Mouse (Mus musculus) NIH3T3 (cell line): Measurements from ENCODE around the gene Vdac2.

Experiments used
- DNase-seq: peaks from one replicate; pipeline ENCODE4 v3.0.0-alpha.2; 2012; ENCODE audit warnings: low read depth

Gene Vdac2

DNA sequence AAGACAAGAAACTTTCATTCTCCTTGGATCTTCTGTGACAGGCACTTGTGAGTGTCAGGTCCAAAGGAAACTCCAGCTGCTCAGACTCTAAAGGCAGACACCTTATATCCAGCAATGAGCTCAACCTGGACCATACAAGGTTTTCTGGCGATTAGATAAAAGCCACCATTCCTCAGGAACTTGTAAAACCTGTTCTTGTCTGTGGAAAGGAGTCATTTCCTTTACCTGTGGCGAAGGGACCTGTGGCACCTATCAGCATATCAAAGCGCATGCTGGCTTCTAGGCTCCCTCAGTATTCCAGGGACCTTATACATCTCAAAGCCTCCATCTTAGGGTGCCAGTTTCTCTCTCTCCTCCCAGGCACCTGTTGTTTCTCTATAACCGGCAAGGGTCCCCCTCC lies 7.6 kb upstream of the Vdac2 start:
- DNase-seq: no peak

DNA sequence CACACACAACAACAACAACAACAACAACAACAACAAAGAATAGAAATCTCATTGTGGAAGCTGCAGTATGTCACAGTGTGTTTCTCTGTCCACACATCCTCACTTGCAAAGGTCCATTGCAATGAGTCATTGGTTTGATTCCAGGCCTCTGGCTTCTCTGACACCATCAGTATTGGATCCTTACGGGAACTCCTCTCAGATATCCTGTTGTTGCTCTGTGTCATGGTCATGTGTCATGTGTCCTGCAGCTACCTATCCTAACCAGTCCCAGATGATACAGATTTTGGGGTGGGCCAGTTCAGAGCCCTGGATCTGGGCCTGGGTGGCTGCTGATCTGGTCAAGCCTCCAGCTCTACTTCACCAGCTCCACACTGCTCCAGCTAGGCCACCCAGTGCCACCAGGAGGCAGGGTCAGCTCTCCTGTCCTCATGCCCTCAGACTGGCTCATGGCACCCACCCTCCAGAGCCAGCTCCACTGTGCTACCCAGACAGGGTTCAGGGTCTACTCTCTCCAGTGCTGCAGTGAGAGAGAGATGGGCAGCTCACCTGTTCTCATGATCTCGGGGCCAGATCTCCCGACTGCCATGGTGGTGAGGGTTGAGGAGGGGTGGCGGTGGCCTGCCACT lies 4.0 kb upstream of the Vdac2 start:
- DNase-seq: peak; percentile 82

DNA sequence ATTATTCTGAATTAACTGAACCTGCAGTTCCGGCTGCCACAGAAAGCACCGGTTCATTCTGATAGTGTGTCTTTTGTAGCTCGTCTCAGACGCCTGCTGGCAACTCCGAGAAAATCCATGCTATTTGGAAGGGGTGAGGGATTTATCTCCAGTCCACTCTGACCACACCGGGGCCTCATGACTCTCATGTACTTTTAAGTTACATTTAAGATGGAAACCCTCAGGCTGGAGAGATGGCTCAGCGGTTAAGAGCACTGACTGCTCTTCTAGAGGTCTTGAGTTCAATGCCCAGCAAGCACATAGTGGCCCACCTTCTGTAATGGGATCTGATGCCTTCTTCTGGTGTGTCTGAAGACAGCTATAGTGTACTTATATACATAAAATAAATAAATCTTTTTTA lies 2.7 kb upstream of the Vdac2 start:
- DNase-seq: peak; percentile 8

DNA sequence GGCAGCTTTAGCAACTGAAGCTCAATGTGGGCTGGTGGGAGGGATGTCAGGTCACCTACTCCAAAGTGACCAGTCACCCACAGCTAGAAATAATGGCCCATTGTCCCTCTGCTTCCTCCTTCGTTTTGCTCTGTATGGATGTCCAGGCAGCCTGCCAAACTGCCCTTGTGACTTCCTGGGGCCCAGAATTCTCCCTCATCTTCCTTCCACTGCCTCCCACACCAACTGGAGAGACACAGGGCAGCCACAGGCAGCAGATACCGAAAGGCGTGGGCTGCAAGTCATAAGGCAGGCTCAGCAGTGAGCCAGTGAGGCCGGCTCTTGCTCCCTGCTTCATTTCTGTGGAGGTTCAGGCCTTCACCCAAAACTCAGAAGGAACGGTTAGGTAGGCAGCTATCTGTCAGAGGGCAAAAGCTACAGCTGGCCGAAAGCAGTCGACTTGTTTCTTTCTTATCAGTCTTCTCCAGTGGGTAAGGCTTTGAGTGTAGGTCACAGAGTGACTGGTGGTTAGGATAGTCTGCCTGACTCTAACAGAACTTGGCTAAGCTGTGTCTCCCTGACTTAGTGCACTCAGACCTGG lies 2.2 kb upstream of the Vdac2 start:
- DNase-seq: peak; percentile 75

DNA sequence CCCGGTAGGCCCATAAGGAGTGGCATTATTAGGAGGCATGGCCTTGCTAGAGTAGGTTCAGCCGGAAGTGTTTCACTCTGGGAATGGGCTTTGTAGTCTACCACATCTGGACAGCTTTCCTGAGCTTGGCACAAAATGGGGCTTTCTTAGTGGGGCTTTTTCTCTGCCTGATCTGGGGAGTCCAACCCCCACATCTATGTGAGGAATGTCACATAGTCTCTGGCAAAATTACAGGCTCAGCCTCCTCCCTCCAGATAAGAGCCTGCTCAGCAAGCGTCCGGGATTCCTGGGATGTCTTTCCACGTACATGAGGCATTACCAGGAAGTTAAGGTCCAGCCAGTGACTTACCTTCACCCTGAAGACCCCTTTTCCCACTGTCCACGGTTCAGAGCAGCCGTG lies 1.1 kb upstream of the Vdac2 start:
- peak; percentile 36 for DNase-seq

DNA sequence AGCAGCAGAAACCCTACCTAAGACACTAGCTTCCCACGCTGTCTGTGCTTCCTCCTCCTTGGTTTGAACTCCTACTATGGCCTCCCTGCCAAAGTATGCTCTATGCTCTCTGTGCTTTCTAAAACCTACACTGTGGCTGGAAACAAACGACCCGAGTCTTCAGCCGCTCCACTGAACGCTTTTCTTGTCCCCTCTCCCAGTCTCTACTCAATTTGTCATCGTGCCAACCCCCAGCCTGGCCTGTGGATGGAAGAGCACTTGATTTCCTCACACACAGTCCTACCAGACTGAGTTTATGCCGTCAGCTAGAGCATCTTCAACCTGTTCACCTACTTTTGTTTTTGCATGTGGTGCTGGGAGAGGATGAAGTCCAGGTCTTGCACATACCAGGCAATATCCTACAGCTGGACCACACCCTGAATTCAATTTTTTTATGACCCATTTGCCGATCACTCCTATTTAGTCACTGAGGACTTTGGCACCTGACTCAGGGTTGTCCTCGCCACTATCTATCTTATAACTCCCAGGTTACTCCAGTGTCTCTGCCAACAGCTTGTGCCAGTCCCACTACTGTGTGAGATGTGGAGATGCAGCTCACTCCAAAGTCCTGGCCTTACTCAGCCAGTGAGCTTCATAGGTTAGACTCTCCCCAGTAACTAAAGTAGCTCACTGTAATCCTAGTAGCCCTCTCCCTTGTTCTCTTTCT lies 901 bp downstream of the Vdac2 start:
- DNase-seq: no peak

DNA sequence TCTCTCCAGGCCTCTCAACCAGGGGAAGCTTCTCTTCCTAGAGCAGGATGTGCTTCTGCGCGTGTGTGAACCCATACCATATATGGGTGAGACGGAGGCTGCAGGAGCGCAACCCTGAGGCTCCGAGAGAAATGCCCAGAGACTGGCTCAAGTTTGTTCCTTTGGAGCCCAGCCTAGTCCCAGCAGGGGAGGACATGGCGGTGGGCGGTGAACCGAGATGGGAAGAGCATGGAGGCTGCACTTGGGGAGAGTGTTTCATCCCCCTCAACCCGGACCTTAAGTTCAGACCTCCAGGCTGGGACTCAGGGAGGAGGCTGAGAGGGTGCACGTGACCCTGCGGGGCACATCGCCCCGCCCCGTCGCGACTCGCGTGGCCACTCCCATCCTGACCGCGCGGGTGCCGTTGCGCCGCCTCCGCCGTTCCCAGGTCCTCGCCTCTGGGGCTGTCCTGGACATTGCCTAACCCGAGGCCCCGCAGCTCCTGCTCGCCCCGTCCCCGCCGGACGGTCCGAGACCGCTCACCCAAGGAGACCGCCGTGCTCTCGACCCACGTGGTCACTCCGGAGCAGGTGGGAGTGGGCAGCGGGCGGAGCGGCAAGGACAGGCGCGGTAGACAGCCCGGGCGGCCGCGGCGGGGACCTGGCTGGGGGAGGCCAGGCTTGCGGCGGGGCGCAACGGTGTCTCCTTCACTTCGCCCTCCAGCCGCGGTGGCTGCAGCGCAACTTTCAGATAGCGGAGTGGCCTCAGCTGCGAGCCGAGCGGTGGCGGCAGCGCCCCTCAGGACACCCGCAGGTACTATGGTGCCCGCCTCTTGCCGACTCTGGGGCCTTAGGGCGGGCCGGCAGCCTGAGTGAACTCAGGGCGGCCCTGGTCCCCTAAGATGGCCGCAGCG lies 6.1 kb downstream of the Vdac2 start:
- peak; percentile 97 for DNase-seq

DNA sequence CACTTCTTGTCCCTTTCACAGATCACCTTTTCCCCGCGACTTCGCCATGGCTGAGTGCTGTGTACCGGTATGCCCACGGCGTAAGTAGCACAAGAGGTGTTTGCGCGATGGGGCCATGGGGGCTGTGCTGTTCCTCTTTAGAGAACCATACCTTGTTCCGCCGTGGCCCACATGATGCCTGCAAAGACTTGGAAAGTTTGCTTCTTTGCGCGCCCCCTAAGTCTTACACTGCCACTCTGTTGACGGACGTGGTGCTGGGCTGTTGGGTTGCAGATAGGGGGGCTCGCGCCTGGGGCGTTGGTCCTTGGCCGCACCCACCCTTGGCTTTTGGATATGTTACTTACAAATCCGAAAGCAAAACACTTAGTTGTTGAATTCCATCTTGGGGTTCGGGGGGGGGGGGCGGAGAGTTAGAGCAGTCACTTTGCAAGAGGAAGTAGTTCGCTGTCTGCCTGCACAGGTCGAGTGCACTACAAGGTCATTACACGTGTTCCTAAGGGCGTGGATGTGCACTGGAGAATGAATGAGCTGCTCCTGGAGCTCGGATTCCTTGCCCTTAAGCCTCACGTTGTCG lies 6.9 kb downstream of the Vdac2 start:
- no peak for DNase-seq

DNA sequence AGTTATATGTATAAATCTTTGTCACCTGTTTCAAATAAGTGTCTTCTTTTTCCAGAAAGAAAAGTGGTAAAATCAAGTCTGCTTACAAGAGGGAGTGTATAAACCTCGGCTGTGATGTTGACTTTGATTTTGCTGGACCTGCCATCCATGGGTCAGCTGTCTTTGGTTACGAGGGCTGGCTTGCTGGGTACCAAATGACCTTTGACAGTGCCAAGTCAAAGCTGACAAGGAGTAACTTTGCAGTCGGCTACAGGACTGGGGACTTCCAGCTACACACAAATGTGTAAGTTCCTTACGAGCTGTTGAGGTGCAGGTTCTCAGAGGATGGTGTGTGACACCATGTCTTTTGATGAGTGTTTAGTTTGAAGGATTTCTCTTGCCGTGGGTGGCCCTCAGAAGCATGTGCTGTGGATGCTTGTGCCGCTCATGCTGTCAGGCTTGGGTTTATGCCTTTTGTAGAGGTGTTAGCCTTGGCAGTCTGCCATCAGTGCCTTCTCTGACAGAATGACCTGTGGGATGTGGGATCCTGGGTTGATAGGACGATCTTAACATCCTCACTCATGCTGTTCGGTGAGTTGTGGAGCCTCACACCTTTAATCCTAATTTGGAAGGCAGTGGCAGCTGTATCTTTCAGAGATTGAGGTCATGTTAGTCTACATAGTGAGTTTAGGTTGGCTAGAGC lies 13.4 kb downstream of the Vdac2 start:
- DNase-seq: no peak

DNA sequence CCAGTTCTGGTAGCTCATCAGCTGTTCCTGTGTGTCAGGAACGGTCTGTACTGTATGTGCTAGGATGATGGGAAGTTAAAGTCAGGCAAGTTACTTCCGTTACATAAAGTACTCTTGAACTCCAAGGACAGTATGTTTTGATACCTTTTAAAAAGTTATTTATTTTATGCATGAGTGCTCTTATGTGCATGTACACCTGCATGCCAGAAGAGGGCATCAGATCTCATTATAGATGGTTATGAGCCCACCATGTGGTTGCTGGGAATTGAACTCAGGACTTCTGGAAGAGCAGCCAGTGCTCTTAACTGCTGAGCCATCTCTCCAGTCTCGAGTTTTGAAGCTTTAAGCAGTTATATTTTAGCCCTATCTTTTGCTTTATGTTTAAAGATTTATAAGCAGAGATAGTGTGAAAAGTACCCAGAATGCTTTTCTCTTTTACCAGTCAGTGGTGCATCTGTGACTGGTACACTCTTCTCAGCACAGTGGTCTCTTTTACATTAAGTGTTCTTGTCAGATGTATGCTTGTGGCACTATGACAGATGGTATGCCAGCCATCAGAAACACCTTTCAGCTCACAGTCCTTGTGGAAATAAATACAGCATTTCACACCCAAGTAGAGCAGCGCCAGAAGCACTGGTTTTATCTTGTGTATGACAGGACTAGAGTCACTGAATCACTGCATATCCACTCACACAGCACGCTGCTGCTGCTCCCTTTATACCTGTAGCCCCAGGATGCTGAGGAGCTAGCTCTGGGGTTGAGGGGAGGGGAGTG lies 17.0 kb downstream of the Vdac2 start:
- no peak for DNase-seq

DNA sequence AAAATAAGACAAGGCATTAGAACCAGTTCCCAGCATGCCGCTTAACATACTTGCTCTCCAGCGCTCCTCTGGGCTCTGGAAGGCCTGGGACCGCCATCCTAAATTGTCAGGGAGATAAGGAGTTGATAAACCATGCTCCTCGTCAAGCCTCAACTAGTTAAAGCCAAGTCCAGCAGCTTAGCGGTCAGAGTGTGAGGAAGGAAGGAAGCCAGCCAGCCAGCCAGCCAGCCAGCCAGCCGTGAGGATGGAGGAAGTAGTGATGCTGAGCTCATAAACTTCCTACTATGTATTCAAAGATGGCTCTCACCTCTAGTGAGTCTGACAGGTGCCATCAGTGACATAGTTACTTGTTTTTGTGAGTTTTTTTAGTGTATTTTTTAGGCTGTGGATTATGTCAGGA lies 18.2 kb downstream of the Vdac2 start:
- no peak for DNase-seq

DNA sequence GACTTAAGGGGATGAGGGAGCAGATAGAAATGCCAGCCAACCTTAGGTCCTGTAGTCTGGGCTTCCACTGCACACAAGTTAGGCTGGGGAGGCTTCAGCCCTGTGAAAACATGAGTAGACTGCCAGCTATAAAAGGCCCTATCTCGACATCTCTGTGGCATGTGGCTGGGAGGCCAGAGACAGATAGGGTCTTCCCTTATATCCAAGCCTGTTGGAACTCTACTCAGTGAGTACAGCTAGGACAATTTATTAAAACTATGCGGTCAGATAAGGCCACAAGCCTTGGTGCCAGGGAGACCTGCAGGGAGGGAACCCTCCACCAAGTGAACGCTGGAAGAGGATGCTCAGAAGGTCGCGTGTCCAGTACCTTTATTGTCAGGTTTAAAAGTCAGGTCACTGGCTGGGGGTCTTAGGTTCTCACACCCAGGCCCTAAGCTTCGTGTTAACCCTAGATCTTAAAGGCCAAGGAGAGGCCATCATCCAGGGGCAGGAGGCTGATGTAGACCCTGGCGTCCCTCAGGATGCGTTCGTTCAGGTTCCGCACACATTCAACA lies 21.9 kb downstream of the Vdac2 start:
- DNase-seq: no peak

DNA sequence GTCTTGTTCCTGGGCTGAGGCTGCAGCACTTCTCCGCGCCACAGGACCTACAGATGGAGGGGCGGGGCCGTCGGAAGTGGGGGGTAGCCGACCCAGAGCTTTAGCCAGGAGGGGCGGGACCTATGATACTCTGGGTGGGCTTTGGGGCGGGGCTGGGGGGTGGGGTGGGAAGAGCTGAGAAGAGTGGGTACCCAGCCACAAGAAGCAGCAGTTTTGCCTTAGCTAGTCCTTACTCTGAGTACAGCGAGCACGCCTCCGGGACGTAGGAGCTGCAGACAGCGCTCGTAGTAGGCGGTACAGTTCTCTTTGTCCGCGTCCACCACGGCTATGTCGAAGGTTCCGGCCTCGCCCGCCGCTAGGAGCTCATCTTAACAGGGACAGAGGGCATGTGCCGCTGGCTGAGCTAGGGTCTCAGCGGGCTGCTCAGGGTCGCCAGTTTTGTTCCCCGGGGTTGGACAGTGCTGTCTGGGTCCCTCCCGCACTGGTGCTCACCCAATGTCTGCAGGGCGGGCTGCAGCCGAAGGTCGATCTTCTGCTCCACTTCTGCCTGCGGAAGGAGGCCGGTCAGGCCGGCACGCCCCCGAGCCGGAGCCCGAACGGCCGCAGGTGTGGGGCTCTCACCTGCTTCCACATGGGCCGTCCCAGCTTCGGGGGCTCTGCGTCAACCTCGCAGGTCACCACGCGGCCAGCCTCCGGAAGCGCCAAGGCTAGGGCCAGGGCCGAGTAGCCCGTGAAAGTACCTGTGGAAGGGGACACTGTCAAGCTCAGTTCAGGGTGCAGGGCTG lies 22.5 kb downstream of the Vdac2 start:
- DNase-seq: peak; percentile 51

DNA sequence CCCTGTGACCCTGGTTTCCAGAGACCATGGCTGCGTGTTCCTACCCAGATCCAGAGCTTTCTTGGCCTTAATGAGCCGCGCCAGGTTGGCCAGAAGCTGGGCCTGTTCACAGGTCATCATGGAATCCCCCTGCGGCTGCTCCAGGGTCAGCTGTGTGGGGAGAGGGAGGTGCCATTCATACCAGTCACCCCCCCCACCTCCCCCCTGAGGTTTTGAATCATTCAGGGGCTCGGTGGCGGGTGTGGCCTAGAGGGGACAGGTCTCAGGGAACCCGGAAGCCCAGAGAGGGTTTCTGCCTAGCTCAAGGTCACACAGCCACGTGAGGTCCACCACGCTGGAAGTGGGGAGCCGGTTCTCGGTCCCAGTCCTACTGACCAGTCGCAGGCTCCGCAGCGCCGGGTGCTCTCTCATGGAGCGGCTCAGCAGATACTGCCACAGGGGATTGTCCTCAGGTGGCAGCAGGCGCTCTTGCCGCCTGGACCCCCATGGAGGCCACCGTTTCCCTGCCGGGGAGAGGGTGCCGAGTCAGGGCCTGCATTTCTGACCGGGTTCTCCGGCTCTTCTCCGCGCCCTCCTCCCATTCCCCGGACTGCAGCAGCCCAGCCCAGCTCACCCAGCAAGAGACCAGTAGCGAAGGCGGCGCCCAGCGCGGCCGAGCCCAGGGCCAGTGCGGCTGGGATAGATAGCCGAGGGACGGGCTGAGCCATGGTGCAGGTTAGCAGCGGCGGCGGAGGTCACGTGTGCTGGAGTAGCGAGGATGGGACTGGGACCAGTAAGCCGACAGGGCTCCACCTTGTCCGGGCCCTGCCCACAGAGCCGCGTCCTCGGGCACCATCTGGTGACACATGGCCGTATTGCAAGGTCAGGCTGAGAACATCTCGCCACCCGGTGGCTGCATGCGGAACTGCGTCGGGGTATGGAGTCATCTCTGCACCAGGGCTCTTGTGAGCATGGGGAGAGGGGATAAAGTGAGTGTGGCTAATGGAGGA lies 23.4 kb downstream of the Vdac2 start, which contains the start of gene Comtd1:
Gene Comtd1 (minus strand): TSS at position 812 of the 989 bp plus-strand sequence.
- DNase-seq: peak; percentile 94

DNA sequence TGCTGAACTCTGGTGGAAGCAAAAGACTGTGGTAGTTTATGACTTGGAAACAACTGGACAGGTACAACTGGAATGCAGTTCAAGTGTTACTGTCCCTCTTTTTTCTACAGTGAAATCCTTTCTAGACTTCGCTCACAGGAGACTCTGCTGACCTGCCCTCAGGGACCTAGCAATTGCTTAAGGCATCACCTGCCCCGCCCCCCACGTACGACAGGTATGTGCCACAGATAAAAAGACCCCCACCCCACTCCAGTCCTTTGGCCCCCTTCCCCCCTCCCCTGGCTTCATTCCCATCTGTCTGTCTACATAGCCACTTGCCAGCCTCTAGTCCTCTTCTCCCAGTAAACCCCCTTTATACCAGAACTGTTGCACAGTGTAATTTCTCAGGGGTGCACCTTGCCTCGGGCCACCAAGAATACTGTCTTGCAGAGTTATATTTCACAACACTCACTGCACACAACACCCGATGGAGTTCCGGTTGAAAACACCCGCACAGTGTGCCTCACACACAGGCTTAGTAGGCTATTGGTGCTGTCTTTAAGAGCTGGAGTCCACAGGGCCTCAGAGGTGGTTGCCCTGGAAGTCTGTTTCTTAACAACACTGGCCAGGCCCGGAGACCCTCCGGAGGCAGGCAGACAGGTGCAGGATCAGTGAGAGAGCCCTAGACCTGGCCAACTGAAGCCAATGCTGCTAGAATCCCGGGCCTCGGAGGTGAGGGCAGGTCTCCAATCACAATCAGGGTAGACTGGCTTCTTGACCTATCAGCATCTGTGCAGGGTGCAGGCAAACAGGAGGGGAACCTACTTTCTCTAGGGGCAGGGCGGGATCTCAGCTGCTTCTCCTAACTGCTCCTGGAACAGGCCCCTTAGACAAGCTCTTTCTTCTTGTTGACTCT lies 24.7 kb downstream of the Vdac2 start:
- no peak for DNase-seq

DNA sequence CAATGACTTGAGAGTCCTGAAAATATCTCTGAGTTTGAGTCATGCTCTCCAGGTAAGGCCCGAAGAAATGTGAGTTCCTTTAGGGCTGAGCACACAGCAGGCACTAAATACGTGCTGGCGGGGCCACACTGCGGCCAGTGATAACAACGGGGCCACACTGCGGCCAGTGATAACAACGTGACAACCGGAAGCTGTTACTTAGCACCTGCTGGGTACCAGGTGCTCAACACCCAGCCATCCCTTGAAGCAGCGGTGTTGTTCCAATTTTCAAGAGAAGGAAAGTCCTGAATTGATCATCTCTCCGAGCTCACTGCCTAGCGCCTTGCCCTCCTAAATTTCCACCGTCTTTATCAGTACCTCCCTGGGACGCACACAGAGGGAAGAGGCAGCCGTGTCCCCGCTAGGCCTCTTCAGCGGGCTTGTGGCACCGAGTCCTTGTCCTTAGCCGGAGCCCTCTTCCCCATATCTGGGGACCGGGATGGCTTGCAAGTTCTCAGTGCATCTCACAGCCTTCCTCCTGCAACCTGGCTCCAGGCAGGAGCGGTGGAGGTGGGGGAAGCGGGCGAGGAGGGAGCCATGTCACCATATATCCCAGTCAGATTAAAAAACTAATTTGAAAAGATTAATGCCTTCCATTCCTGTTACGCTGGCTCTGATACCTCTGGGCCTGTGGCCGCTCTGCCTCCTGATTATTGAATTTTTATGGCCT lies 25.5 kb downstream of the Vdac2 start:
- no peak for DNase-seq
